Mouse (Mus musculus) midbrain, embryonic 11.5 days (tissue): ENCODE results near the gene Cyb5r4. TPM values are rescaled to one million over a fixed set of nuclear protein-coding genes. Genes with fewer than 3 reads are reported as not detected.
"Not testable (repeated sequence)": the region's sequence is repeated elsewhere in the genome, so short reads cannot be mapped to it uniquely, and the experiment has no call there.

Experiments used
- ATAC-seq: fragments of 200-750 bp; cut with Nextera tagmentation; 2 replicates; pipeline ENCODE4 v1.8.0; 2017; ENCODE audit warnings: moderate TSS enrichment, moderate library complexity; ENCODE audit not compliant: low FRiP score
- DNase-seq: peaks from one replicate; pipeline ENCODE4 v3.0.0; 2015; ENCODE audit warnings: low spot score; ENCODE audit errors: missing footprints
- H3K27ac ChIP-seq: fragments of 300-500 bp; sonication (generic); 2 replicates; pipeline ENCODE4 v1.5.1; 2014; ENCODE audit warnings: low read depth, low read length
- H3K27me3 ChIP-seq: fragments of 300-500 bp; sonication (generic); 2 replicates; pipeline ENCODE4 v1.6.1; 2014; ENCODE audit warnings: mild to moderate bottlenecking, low read length, moderate library complexity, mixed read lengths; ENCODE audit not compliant: control insufficient read depth, insufficient read depth
- H3K36me3 ChIP-seq: fragments of 300-500 bp; sonication (generic); 2 replicates; pipeline ENCODE4 v1.6.1; 2014; ENCODE audit warnings: mild to moderate bottlenecking, low read length, moderate library complexity, mixed read lengths; ENCODE audit not compliant: control insufficient read depth, insufficient read depth
- H3K4me1 ChIP-seq: fragments of 300-500 bp; sonication (generic); 2 replicates; pipeline ENCODE4 v1.6.1; 2014; ENCODE audit warnings: low read length; ENCODE audit not compliant: control insufficient read depth, insufficient read depth
- H3K4me2 ChIP-seq: fragments of 300-500 bp; sonication (generic); 2 replicates; pipeline ENCODE4 v1.6.1; 2014; ENCODE audit warnings: mild to moderate bottlenecking, moderate library complexity
- H3K4me3 ChIP-seq: fragments of 300-500 bp; sonication (generic); 2 replicates; pipeline ENCODE4 v1.5.1; 2014; ENCODE audit warnings: low read depth, low read length
- H3K9ac ChIP-seq: fragments of 300-500 bp; sonication (generic); 2 replicates; pipeline ENCODE4 v1.6.1; 2014; ENCODE audit warnings: low read length
- H3K9me3 ChIP-seq: fragments of 300-500 bp; sonication (generic); 2 replicates; pipeline ENCODE4 v1.6.1; 2016; ENCODE audit warnings: low read length; ENCODE audit not compliant: control insufficient read depth
- WGBS: fragments of 180-500 bp; shearing (Covaris S2); extraction: QIAGEN DNeasy Blood & Tissue Kit; methylation state at CpG from one replicate; pipeline ENCODE4 v1.1.7; 2014; 5-methylcytosine and 5-hydroxymethylcytosine counted together
- polyA plus RNA-seq: library from polyadenylated mRNA; unstranded; fragments of >200 nt; fragmentation: Nextera tagmentation; extraction: Ambion mirVana; gene quantifications from 2 replicates; pipeline ENCODE4 v1.2.1, GENCODE M21; 2014

Gene Cyb5r4
- polyA plus RNA-seq, 1 experiment from 2014 or later: 126 TPM

DNA sequence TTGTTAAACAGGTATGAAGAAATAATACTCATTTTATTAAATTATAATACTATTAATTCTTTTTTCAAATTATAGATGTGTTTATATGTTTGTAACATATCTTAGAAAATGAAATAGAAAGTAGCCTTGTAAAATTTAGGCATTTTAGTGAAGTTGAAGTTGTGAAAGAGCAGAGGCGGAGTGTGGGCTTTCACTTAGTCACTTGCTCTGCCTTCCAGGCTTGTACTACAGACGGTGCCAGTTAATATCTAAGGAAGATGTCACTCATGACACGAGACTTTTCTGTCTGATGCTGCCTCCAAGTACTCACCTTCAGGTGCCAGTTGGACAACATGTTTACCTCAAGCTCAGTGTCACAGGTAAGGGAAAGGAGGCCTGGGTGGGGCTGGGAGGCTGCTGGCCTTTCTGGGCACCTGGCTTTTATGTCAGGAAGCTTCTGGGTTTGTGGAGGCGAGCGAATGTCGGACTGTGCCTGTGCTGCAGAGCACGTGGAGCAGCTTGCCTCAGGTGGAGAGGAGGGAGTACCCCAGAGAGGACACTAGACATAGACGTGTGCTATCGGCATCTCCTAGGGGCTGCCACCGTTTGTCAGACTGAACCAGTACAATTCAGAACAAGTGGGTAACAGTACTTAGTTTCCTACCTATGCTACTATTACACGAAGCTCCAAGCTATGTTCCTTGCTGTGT lies 33.9 kb downstream of the Cyb5r4 start:
- DNase-seq (no peak), ATAC-seq (no peak)
- Histone ChIP-seq H3K4me3 (no peak overlapping the region), H3K9me3 (no peaks in the 10 kb centered on the region), H3K27ac (no peak overlapping the region), H3K4me2 (no peak overlapping the region), H3K36me3 (no peaks in the 10 kb centered on the region; the same call in 1 of the 2 replicates), H3K9ac (no peak overlapping the region), H3K27me3 (no peaks in the 10 kb centered on the region), H3K4me1 (no peaks in the 10 kb centered on the region)
- 92% methylated on average over 11 of the region's 11 CpGs for WGBS

DNA sequence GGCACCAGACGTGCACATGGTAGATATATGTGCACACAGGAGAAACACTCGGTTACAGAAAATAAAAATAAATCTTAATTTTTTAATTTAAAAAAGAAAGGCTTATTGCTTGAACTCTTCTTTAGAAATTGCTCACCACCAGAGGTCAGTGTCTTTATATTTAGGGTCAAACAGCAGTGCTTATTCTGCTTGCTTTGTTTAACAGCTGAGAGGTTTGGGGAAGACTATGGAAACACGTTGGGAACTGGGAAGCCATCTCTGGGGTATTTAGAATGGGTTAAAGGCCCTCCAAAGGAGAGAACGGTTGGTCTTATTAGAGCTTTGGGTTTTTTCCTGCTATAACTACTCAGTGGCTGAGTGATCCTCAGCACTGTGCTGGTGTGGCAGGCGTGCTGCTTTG lies 40.5 kb downstream of the Cyb5r4 start:
- DNase-seq (no peak), ATAC-seq (no peak)
- Histone ChIP-seq H3K27me3 (no peaks in the 10 kb centered on the region), H3K9me3 (no peaks in the 10 kb centered on the region), H3K9ac (no peak overlapping the region), H3K4me1 (no peaks in the 10 kb centered on the region), H3K4me2 (no peak overlapping the region), H3K27ac (no peak overlapping the region), H3K4me3 (no peak overlapping the region), H3K36me3 (peaks cover 2% of the 10 kb centered on the region; the same call in 1 of the 2 replicates)
- WGBS: 77% methylated on average over 5 of the region's 5 CpGs

GRCm38 (mm10) chr9:87068160-87068559 lies 46.3 kb downstream of the Cyb5r4 start:
- 88% methylated on average over 1 of the region's 1 CpGs for WGBS
- no peak for ATAC-seq
- H3K36me3 ChIP-seq: peaks cover 12% of the 10 kb centered on the region
- H3K9me3 ChIP-seq: no peaks in the 10 kb centered on the region
- H3K4me2 ChIP-seq: no peak overlapping the region
- DNase-seq: peak; percentile 56
- H3K27me3 ChIP-seq: no peaks in the 10 kb centered on the region
- H3K27ac ChIP-seq: no peak overlapping the region
- H3K4me1 ChIP-seq: no peaks in the 10 kb centered on the region
- H3K9ac ChIP-seq: no peak overlapping the region
- H3K4me3 ChIP-seq: no peak overlapping the region

- not testable (repeated sequence) for H3K4me1 ChIP-seq, H3K4me2 ChIP-seq, DNase-seq, H3K4me3 ChIP-seq, H3K9ac ChIP-seq, H3K9me3 ChIP-seq, H3K27me3 ChIP-seq, ATAC-seq, H3K27ac ChIP-seq
- H3K36me3 ChIP-seq: peaks cover 10% of the 10 kb centered on the region
- WGBS: 86% methylated on average over 3 of the region's 3 CpGs
These were observed 49.8 kb downstream of the Cyb5r4 start for GRCm38 (mm10) chr9:87071566-87071965.

- ATAC-seq: peak; percentile 86
- Histone ChIP-seq H3K36me3 (no peaks in the 10 kb centered on the region), H3K9me3 (no peaks in the 10 kb centered on the region), H3K27ac (no peak overlapping the region), H3K27me3 (no peaks in the 10 kb centered on the region), H3K4me1 (0 out of 2 replicates have a peak, but pooled peaks cover 2% of the 10 kb centered on the region), H3K4me3 (no peak overlapping the region), H3K9ac (no peak overlapping the region), H3K4me2 (no peak overlapping the region)
- WGBS: 34% methylated on average over 2 of the region's 2 CpGs
- DNase-seq: no peak
These were observed 56.1 kb downstream of the Cyb5r4 start for GRCm38 (mm10) chr9:87077919-87078318.

DNA sequence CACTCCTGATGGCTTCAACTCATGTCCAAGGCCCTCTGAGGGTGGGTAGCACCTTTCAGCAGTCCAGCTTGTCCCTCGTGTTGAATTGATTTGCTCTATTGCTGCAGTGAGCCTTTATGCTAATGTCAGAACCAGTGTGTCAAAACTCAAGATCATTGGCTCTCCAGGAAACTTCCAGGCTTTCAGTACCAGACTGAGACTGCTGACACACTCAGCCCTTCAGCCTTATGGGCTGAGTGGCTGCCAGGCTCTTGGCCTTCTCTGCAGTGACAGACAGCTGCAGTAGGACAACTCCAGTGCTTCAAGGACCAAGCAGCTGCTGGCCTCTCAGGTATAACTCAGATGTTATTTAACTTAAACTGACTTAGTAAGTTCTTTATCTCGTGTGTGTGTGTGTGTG lies 57.7 kb downstream of the Cyb5r4 start:
- H3K9ac ChIP-seq: no peak overlapping the region
- H3K4me3 ChIP-seq: no peak overlapping the region
- DNase-seq (no peak), ATAC-seq (no peak)
- H3K27ac ChIP-seq: no peak overlapping the region
- no peaks in the 10 kb centered on the region for H3K36me3 ChIP-seq
- WGBS: 58% methylated on average over 2 of the region's 2 CpGs
- no peaks in the 10 kb centered on the region for H3K27me3 ChIP-seq
- 0 out of 2 replicates have a peak, but pooled peaks cover 2% of the 10 kb centered on the region for H3K4me1 ChIP-seq
- no peaks in the 10 kb centered on the region for H3K9me3 ChIP-seq
- no peak overlapping the region for H3K4me2 ChIP-seq

DNA sequence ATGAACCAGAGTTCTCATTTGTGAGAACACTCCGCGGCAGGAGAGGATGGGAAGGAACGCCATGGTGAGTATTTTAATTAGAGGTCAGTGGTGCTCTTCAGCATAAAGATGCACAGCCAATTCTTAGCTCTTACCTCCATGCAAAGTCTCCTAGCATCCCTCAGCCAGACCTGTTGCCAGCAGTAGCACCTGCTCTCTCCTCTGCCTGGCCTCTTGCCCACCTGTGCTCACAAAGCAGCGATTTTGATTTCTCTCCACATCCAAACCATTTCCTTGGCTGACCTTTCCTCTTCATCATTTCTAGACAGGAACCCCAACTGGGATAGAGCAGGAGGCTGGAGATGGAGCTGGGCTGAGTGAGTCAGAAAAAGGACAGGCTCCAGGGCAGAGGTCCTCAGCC lies 65.2 kb downstream of the Cyb5r4 start:
- Histone ChIP-seq H3K27me3 (no peaks in the 10 kb centered on the region), H3K36me3 (no peaks in the 10 kb centered on the region), H3K4me3 (no peak overlapping the region), H3K27ac (no peak overlapping the region), H3K9me3 (no peaks in the 10 kb centered on the region), H3K4me2 (no peak overlapping the region), H3K4me1 (no peaks in the 10 kb centered on the region), H3K9ac (no peak overlapping the region)
- 91% methylated on average over 4 of the region's 4 CpGs for WGBS
- ATAC-seq (no peak), DNase-seq (no peak)

GRCm38 (mm10) chr9:87097989-87098388 lies 76.2 kb downstream of the Cyb5r4 start:
- no peaks in the 10 kb centered on the region for H3K27me3 ChIP-seq
- no peaks in the 10 kb centered on the region for H3K9me3 ChIP-seq
- H3K4me3 ChIP-seq: no peak overlapping the region
- H3K9ac ChIP-seq: no peak overlapping the region
- H3K27ac ChIP-seq: no peak overlapping the region
- no peak overlapping the region for H3K4me2 ChIP-seq
- DNase-seq (no peak), ATAC-seq (no peak)
- 72% methylated on average over 2 of the region's 2 CpGs for WGBS
- H3K36me3 ChIP-seq: no peaks in the 10 kb centered on the region
- H3K4me1 ChIP-seq: no peaks in the 10 kb centered on the region

GRCm38 (mm10) chr9:87115019-87115418 lies 93.2 kb downstream of the Cyb5r4 start:
- 84% methylated on average over 5 of the region's 5 CpGs for WGBS
- DNase-seq (no peak), ATAC-seq (no peak)
- H3K36me3 ChIP-seq: no peaks in the 10 kb centered on the region
- H3K4me3 ChIP-seq: no peak overlapping the region
- H3K4me2 ChIP-seq: no peak overlapping the region
- H3K27ac ChIP-seq: no peak overlapping the region
- no peak overlapping the region for H3K9ac ChIP-seq
- no peaks in the 10 kb centered on the region for H3K9me3 ChIP-seq
- H3K27me3 ChIP-seq: no peaks in the 10 kb centered on the region
- H3K4me1 ChIP-seq: peaks cover 4% of the 10 kb centered on the region; the same call in 1 of the 2 replicates
